Mouse (Mus musculus) spleen, adult 12 weeks (tissue): Measurements from ENCODE around the gene Sh3d21.

Experiments
- DNase-seq: peaks from one replicate; pipeline ENCODE4 v3.0.0; 2022; ENCODE audit warnings: low spot score

Gene Sh3d21

DNA sequence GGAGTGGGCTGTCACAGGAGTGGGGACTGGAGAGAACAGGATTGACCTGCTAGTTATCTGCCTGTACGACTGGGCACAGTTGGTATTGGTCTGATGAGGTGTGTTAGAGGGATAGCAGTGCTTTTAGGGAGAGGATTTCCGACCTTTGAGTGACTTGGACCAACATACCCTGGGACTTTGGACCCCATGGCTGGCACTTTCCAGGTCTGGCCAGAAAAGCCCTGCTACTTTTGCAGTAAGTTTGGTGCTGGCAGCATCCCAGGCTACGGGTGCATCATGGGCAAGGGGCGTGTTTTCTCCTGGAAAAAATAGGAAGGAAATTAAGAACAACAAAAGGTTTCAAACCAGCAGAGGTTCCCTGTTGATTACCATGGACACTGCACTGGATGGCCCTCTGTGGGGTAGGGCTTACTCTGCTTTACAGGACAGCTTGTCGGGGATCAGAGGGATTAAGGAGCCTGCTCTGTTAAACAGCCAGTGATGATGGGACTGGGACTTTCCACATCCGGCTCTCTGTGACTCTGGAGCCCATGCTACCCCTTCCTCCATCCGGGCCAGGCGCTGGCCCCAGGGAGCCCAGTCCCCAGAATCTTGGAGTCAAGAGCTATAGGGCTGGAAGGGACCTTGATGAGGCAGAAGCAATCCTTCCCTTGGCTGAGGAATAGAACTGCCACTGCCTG is 55.1 kb downstream of the Sh3d21 start:
- DNase-seq = no peak

DNA sequence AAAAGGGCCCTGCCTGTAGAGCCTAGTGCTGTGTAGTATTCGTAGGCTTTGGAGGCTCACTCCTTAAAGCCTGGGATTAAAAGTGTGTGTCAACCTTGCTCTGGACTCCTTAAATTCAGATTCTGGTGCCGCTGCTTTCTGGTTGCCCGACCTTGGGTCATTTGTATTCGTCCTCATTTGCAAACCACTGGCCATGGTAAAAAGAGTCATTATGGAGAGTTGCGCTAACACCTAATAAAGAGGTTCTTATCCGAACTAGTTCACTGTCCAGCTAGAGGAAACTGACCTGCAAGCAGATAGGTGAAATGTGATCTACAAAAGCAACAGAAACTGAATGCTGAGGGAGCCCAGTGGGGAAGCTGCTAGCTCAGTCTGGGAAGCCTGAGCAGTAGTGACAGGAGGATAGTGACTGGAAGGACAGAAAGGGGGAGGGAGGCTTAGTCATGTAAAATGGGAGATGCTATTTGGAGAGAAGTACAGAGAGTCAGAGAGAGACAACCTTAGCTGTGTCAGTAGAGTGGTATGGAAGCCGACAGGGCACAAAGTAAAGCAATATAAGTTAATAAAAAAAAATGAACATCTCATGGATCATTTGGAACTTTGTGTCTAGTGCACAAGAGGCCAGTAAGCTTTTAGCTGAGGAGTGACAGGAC is 58.0 kb downstream of the Sh3d21 start:
- DNase-seq = no peak

DNA sequence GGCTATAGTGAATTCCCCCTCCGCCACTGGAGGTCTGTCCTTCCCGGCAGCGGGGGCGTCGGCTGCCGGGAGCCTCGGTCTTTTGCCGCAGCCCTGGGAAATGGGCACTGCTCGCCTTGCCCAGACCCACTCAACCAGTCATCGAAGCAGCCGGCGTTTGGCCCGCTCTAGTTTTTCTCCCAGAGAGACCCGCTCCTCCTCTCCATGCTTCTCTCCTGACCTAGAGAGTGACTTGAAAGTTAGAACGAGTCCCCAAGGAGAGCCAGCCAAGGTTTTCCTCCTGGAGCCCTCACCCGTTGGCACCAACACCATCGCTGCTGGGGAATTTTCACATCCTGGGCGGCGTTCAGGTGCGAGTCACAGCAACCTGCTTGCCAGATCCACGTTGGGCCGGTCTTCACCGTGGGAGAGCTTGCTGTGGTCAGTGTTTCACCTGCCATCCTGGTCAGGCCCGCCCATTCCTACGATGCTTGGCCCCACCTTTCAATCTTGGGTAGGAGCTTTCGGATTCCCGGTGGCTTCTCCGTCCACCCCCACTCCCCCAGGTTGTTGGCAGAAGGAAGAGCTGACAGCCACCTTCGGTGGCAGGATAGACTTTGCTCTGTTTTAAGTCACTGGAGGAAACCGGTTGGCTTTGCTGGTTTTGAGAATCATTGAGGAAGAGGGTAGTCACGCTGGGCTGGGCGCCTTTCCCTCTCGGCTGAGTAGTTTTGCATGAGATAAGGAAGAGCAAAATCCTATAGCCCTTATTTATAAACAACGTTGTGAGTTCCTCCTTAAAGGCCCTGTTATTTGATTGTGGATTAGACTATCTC is 58.8 kb downstream of the Sh3d21 start:
- peak; percentile 29 for DNase-seq

DNA sequence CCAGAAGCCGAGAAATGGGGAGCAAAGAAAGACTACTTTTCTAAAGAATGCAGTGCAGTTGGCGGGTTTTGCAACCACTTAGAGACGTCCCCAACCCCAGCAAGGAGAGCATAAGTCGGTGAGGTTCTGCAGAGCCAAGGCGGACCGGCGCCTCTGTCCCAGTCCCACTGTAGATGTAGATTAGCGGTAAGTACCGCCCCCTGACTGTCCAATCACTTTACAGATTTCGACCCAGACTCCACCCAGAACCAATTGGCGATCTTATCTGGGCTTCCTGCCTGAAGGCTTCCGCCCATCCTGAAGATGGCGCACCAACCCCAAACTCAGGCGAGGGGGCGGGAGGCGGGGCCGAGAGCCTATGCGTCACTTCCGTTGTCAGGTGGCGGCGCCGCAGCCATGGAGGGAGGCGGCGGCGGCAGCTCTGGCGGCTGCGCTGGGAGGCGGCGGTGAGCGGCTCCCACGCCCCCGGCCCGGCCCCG is 59.7 kb downstream of the Sh3d21 start, which contains the start of gene Stk40:
Stk40 (plus strand) TSS at position 368 of the 479 bp plus-strand sequence.
- peak; percentile 91 for DNase-seq

DNA sequence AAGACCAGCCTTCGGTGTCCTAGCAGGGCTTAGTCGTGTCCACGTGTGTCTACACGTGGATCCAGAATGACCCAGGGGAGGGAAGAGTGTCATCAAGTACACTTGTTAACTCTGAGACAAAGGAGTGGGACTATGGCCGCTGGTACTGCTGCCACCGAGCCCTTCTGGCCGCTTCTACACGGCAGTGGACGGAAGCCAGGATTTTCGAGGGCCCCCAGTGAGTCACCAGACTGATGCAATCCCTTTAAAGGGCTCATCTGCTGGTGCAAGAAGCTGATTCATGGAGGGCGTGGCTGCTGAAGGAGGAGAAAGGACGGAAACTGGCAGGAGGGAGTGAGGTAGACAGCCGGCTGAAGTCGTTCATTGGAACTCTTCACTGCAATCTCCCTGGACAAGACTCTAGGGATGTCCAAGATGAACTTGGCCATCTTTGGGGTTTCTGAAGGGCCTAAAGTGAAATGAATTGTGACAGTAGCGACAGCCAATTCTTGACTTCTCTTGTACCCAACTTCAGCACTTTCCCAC is 60.2 kb downstream of the Sh3d21 start:
- peak; percentile 75 for DNase-seq

DNA sequence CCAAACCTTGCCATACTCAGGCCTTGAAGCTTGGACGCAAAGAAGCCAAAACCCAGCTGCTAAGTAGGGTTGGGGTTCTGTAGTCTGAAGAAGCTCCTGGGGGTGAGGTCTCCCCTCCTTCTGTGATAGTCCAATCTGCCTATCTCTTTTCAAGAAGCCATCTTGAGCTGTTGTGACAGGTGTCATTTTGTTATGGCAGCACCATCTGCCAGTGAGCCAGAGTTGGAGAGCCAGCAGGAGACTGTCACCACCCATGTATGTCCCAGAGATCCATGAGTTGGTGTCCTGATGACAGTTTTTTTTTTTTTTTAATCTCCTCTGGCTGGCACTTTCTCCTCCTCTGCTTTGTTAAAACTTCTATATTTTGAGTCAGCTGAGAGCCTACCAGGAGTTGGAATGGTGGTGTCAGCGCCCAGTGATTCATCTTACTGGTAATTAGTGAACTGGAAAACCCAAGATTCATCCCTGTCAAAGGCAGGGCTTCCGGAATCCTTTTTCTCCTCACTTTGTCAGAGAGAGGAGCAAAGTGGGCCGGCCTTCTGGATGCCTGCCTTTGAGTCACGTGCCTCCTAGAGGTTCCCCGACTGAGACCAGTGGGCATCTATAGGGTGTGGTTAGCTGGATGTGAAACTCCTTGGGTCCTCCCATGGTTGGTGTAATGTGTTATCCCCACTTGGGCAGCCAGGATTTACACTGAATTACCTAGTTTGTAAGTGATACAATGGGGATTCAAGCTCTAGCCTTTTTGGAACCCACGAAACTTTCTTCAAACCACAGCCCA is 61.0 kb downstream of the Sh3d21 start:
- DNase-seq = no peak

DNA sequence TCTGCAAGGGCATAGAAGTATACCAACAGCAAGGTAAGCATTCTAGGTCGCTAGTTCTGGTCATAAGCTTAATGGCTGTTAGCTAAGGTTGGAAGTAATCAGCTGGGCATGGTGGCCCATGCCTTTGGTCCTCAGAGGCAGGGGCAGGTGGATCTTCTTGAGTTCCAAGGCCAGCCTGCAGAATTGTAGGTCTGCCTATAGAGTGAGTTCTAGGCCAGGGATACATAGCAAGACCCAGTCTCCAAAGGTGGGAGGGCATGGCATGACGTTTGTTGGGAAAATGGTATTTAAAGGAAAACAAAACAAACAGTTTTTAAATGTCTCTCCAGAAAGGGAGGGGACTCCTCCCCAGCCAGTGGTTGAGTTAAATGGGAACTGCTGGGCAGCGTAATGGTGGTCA is 62.5 kb downstream of the Sh3d21 start:
- DNase-seq = no peak
